Mouse (Mus musculus) cerebellum, adult 2 months (tissue): Measurements from ENCODE around the gene Heatr1.

Experiments
- CTCF ChIP-seq: fragments of 200-500 bp; IDR thresholded peaks from 2 replicates; pipeline ENCODE4 v1.5.1; 2011; ENCODE audit warnings: low read depth, mild to moderate bottlenecking, control low read depth, low read length, moderate library complexity, borderline replicate concordance; ENCODE audit not compliant: insufficient read depth
- POLR2A ChIP-seq: fragments of 200-500 bp; IDR thresholded peaks from 2 replicates; pipeline ENCODE4 v1.6.1; 2011; ENCODE audit warnings: low read length, control low read depth, borderline replicate concordance; ENCODE audit not compliant: insufficient read depth

GRCm38 (mm10) chr13:12412016-12412415 lies 17.2 kb downstream of the Heatr1 start:
- TF ChIP-seq CTCF (no peak), POLR2A (no peak)
